Mouse (Mus musculus) limb, embryonic 11.5 days (tissue): ENCODE results near the gene Kpnb1. TPM values are rescaled to one million over a fixed set of nuclear protein-coding genes. Genes with fewer than 3 reads are reported as not detected.

Source experiments
- ATAC-seq: fragments of 200-750 bp; cut with Nextera tagmentation; 2 replicates; pipeline ENCODE4 v1.8.0; 2017; ENCODE audit warnings: low read depth; ENCODE audit not compliant: insufficient number of reproducible peaks, low FRiP score, low TSS enrichment
- DNase-seq: peaks from one replicate; pipeline ENCODE4 v3.0.0-alpha.2; 2015; ENCODE audit warnings: low spot score
- H3K27ac ChIP-seq: fragments of 300-500 bp; sonication (generic); replicated peaks from 2 replicates; pipeline ENCODE4 v1.5.1; 2014; ENCODE audit warnings: low read depth, mild to moderate bottlenecking, low read length
- H3K27me3 ChIP-seq: fragments of 300-500 bp; sonication (generic); 2 replicates; pipeline ENCODE4 v1.6.1; 2014; ENCODE audit warnings: mild to moderate bottlenecking, low read length, mixed read lengths; ENCODE audit not compliant: control insufficient read depth, insufficient read depth
- H3K36me3 ChIP-seq: fragments of 300-500 bp; sonication (generic); 2 replicates; pipeline ENCODE4 v1.6.1; 2014; ENCODE audit warnings: mild to moderate bottlenecking, low read length, moderate library complexity, mixed read lengths; ENCODE audit not compliant: control insufficient read depth, insufficient read depth
- H3K4me1 ChIP-seq: fragments of 300-500 bp; sonication (generic); 2 replicates; pipeline ENCODE4 v1.6.1; 2014; ENCODE audit warnings: low read length, mixed read lengths; ENCODE audit not compliant: control insufficient read depth, insufficient read depth
- H3K4me2 ChIP-seq: fragments of 300-500 bp; sonication (generic); 2 replicates; pipeline ENCODE4 v1.6.1; 2014; ENCODE audit warnings: low read depth, mild to moderate bottlenecking, moderate library complexity; ENCODE audit not compliant: severe bottlenecking
- H3K4me3 ChIP-seq: fragments of 300-500 bp; sonication (generic); 2 replicates; pipeline ENCODE4 v1.5.1; 2014; ENCODE audit warnings: low read depth, low read length
- H3K9ac ChIP-seq: fragments of 300-500 bp; sonication (generic); 2 replicates; pipeline ENCODE4 v1.6.1; 2014; ENCODE audit warnings: mild to moderate bottlenecking, low read length
- H3K9me3 ChIP-seq: fragments of 300-500 bp; sonication (generic); 2 replicates; pipeline ENCODE4 v1.6.1; 2016; ENCODE audit warnings: low read length; ENCODE audit not compliant: control insufficient read depth
- WGBS: fragments of 180-500 bp; shearing (Covaris S2); extraction: QIAGEN DNeasy Blood & Tissue Kit; methylation state at CpG from one replicate; pipeline ENCODE4 v1.1.7; 2014; 5-methylcytosine and 5-hydroxymethylcytosine counted together
- polyA plus RNA-seq: library from polyadenylated mRNA; unstranded; fragments of >200 nt; fragmentation: Nextera tagmentation; extraction: Ambion mirVana; gene quantifications from 2 replicates; pipeline ENCODE4 v1.2.1, GENCODE M21; 2014

Gene Kpnb1
- polyA plus RNA-seq, 1 experiment from 2014 or later: 97.6 TPM

DNA sequence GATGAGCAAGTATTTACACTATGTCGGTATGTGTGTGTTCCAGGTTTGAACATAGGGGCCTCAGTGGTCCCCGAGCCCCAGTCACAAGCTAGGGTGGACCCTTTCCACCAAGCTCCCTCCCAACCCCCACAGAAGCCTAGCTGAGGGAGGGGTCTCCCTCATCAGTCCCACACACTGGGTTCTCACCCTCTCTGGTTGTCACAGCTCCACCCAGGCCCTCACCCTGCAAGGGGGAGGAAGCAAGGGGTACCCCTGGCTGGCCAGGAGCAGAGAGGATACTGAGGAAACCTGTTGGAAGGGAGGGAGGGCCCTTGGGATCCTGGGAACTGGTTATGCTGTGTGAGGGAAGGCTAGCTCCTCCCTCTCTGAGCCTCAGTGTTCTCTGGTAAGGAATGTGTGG, 42.4 kb downstream of the Kpnb1 start:
- Histone ChIP-seq H3K27me3 (peaks cover 2% of the 10 kb centered on the region; the same call in 1 of the 2 replicates), H3K4me2 (no peak overlapping the region), H3K36me3 (no peaks in the 10 kb centered on the region), H3K4me3 (no peak overlapping the region), H3K27ac (no peak overlapping the region), H3K9me3 (no peaks in the 10 kb centered on the region), H3K9ac (no peak overlapping the region), H3K4me1 (peaks cover 15% of the 10 kb centered on the region)
- WGBS: 46% methylated on average over 2 of the region's 2 CpGs
- no peak for ATAC-seq
- DNase-seq: no peak

GRCm38 (mm10) chr11:97143196-97143900, 44.3 kb downstream of the Kpnb1 start:
- ATAC-seq (no peak), DNase-seq (no peak)
- H3K27ac ChIP-seq: no peak overlapping the region
- peaks cover 11% of the 10 kb centered on the region for H3K4me1 ChIP-seq
- WGBS: 63% methylated on average over 9 of the region's 9 CpGs
- H3K27me3 ChIP-seq: peaks cover 21% of the 10 kb centered on the region
- H3K9ac ChIP-seq: no peak overlapping the region
- no peak overlapping the region for H3K4me2 ChIP-seq
- no peaks in the 10 kb centered on the region for H3K9me3 ChIP-seq
- H3K4me3 ChIP-seq: no peak overlapping the region
- no peaks in the 10 kb centered on the region for H3K36me3 ChIP-seq

DNA sequence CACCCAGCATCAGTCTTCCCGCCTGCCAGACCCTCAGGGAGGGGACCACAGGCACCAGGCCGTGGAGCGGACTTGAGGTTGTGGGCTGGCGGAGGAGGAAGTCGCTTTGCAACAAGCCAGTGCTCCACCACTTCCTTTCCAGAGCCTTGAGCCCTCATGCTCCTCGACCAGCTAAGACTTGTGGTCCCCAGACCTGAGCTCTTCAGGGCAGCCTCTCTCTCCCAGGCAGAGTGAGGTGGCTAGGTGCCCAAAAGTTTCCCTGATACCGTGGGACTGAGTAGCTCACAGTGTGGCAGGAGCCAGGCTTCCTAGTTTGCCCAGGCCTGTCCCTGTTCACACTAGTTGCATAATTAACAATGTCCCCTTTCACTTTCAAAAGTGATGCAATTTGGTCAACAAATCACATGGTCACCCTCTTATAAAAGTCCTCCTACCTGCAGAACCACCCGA, 45.5 kb downstream of the Kpnb1 start:
- Histone ChIP-seq H3K27me3 (peaks cover 32% of the 10 kb centered on the region), H3K4me1 (peaks cover 12% of the 10 kb centered on the region), H3K4me2 (no peak overlapping the region), H3K9ac (no peak overlapping the region), H3K27ac (no peak overlapping the region), H3K9me3 (no peaks in the 10 kb centered on the region), H3K36me3 (no peaks in the 10 kb centered on the region), H3K4me3 (no peak overlapping the region)
- ATAC-seq: no peak
- 74% methylated on average over 8 of the region's 8 CpGs for WGBS
- no peak for DNase-seq

GRCm38 (mm10) chr11:97140811-97141210, 46.9 kb downstream of the Kpnb1 start:
- Histone ChIP-seq H3K4me3 (no peak overlapping the region), H3K27ac (no peak overlapping the region), H3K36me3 (no peaks in the 10 kb centered on the region), H3K4me1 (peaks cover 12% of the 10 kb centered on the region), H3K9ac (no peak overlapping the region), H3K9me3 (no peaks in the 10 kb centered on the region), H3K4me2 (no peak overlapping the region), H3K27me3 (peaks cover 32% of the 10 kb centered on the region)
- 78% methylated on average over 4 of the region's 4 CpGs for WGBS
- ATAC-seq (no peak), DNase-seq (no peak)

DNA sequence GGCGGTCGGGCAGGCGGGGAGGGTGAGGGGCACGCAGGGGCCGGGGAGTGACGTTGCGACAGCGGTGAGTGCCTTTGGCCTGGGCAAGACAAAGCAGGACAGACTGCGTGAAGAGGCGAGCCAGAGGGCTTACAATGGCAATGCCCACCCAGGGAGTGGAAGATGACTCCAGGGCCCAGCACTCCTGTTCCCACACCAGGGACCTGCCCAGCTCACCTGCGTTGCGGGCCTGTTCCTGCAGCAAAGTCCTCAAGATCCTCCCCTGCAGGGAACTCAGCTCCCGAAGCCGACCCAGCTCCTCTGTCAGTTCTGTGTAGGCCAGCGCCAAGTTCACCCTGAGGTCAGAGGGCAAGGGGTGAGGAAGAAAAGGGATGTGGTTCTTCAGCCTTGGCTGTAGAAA, 48.4 kb downstream of the Kpnb1 start:
- WGBS: 10% methylated on average over 15 of the region's 15 CpGs
- no peaks in the 10 kb centered on the region for H3K9me3 ChIP-seq
- H3K4me1 ChIP-seq: peaks cover 12% of the 10 kb centered on the region
- peaks cover 32% of the 10 kb centered on the region for H3K27me3 ChIP-seq
- peak overlapping the region; percentile 60 for H3K4me2 ChIP-seq
- DNase-seq (peak; percentile 28), ATAC-seq (no peak)
- peak overlapping the region; percentile 32 for H3K4me3 ChIP-seq
- H3K27ac ChIP-seq: no peak overlapping the region
- H3K36me3 ChIP-seq: no peaks in the 10 kb centered on the region
- peak overlapping the region; percentile 53; the same call in 1 of the 2 replicates for H3K9ac ChIP-seq

- Histone ChIP-seq H3K4me2 (peak overlapping the region; percentile 60), H3K4me3 (peak overlapping the region; percentile 32), H3K36me3 (no peaks in the 10 kb centered on the region), H3K9ac (peak overlapping the region; percentile 53), H3K4me1 (peaks cover 12% of the 10 kb centered on the region), H3K27me3 (peaks cover 32% of the 10 kb centered on the region), H3K9me3 (no peaks in the 10 kb centered on the region), H3K27ac (no peak overlapping the region)
- no peak for ATAC-seq
- WGBS: 6% methylated on average over 66 of the region's 69 CpGs
- DNase-seq: peak; percentile 49
Observed at GRCm38 (mm10) chr11:97138554-97139226, 49.0 kb downstream of the Kpnb1 start.

DNA sequence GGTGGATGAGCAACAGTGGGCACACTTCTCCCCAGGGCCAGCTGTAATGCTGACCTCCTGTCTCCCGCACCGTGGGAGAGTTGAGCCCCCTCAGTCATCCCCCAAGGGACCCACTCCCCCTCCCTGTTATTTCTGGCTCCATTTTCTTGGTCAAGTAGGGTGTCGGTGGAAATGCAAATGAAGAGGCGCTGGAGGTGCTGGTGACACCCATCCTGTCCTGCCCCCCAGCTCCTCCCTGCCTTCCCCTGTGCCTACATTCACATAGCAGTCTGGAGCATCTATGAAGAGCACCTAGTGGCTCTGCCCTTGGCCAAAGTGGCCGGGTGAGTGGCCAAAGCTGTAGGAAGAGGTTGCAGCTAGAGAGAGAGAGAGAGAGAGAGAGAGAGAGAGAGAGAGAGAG, 54.4 kb downstream of the Kpnb1 start:
- H3K9me3 ChIP-seq: no peaks in the 10 kb centered on the region
- H3K27me3 ChIP-seq: peaks cover 14% of the 10 kb centered on the region
- no peak for ATAC-seq
- WGBS: 54% methylated on average over 5 of the region's 5 CpGs
- H3K27ac ChIP-seq: no peak overlapping the region
- no peak overlapping the region for H3K4me3 ChIP-seq
- no peak overlapping the region for H3K4me2 ChIP-seq
- H3K4me1 ChIP-seq: peaks cover 4% of the 10 kb centered on the region; the same call in 1 of the 2 replicates
- no peaks in the 10 kb centered on the region for H3K36me3 ChIP-seq
- no peak for DNase-seq
- H3K9ac ChIP-seq: no peak overlapping the region

DNA sequence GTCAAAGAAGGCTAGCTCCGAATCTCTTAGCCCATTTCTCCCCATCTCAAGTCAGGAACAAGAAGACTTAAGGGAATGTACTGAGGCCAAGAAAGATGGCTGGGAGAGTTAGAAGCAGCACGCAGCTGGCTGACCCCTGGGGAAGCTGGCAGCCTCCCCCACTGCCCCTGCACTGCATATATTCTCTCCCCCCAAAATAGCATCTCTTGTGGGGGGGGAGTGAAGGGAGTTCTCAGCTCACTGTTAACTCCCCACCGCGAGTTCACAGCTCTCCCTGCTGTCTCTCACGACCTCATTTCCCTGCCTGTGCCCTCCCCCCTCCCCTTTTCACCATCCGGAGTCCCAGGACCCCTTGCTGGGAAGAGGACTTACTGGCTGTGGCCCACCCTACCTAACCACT, 55.5 kb downstream of the Kpnb1 start:
- no peak overlapping the region for H3K4me3 ChIP-seq
- H3K4me2 ChIP-seq: no peak overlapping the region
- ATAC-seq (no peak), DNase-seq (no peak)
- H3K9ac ChIP-seq: no peak overlapping the region
- no peak overlapping the region for H3K27ac ChIP-seq
- no peaks in the 10 kb centered on the region for H3K36me3 ChIP-seq
- H3K4me1 ChIP-seq: peaks cover 7% of the 10 kb centered on the region; the same call in 1 of the 2 replicates
- H3K9me3 ChIP-seq: no peaks in the 10 kb centered on the region
- H3K27me3 ChIP-seq: peaks cover 3% of the 10 kb centered on the region; the same call in 1 of the 2 replicates
- 16% methylated on average over 6 of the region's 6 CpGs for WGBS
